Mouse (Mus musculus): ENCODE results near the gene Gm16485.

GRCm38 (mm10) chr9:8996494-8996893 lies 24.9 kb downstream of the Gm16485 start:
- no peak for TF ChIP-seq POLR2A (IDR thresholded peaks at IDR 0.05; ENCODE audit: insufficient read length, low read depth)
- TF ChIP-seq MAX (IDR thresholded peaks at IDR 0.05; ENCODE audit: low read depth), result no peak
- no peak for TF ChIP-seq E2F4 (IDR thresholded peaks at IDR 0.05; ENCODE audit: insufficient read depth)
- no peak for TF ChIP-seq MYOD1 (IDR thresholded peaks at IDR 0.05; ENCODE audit: control insufficient read depth in 1 of 3, insufficient read length in 2 of 3, low read depth in 2 of 3)
- no peak for TF ChIP-seq TCF3 (IDR thresholded peaks at IDR 0.05; ENCODE audit: insufficient read length, low read depth)
- no peak for TF ChIP-seq POLR2AphosphoS2 (IDR thresholded peaks at IDR 0.05; ENCODE audit: insufficient read length, low read depth)
- TF ChIP-seq MYOG (IDR thresholded peaks at IDR 0.05; ENCODE audit: control insufficient read depth in 1 of 3, insufficient read depth in 1 of 3, insufficient read length in 2 of 3, low read depth in 2 of 3), result no peak
- no peak for TF ChIP-seq CEBPB (IDR thresholded peaks at IDR 0.05; ENCODE audit: insufficient read depth, poor library complexity, severe bottlenecking)

Data from myocyte (in vitro differentiated cells).